Mouse (Mus musculus) heart, adult 2 months (tissue): Measurements from ENCODE around the gene Atp6v1g2.

Experiments
- CTCF ChIP-seq: fragments of 200-600 bp; IDR thresholded peaks from 2 replicates; pipeline ENCODE4 v1.8.1; 2022; ENCODE audit warnings: antibody characterized with exemption, mild to moderate bottlenecking, moderate library complexity
- EP300 ChIP-seq: fragments of 200-500 bp; IDR thresholded peaks from 2 replicates; pipeline ENCODE4 v1.6.1; 2011; ENCODE audit warnings: low read depth, low read length, control low read depth; ENCODE audit not compliant: insufficient read depth
- POLR2A ChIP-seq: fragments of 200-500 bp; IDR thresholded peaks from 2 replicates; pipeline ENCODE4 v1.6.1; 2011; ENCODE audit warnings: mild to moderate bottlenecking, low read depth, low read length, control low read depth; ENCODE audit not compliant: insufficient read depth

DNA sequence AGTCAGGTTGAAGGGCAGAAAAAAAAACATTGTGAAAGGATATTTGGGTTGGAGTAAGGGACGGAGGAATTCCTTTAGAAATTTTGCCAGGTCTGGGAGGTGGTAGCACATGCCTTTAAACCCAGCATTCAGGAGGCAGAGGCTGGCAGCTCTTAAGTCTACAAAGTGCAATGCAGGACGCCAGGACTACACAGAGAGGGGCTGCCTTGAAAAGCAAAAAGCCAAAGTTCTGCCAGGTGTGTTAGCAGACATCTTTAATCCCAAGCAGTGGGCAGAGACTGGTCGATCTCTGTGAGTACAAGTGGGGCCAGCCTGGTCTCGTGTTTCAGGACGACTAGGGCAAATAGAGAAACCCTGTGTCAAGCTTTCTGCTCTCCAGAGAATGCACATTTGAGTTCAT lies 18.5 kb downstream of the Atp6v1g2 start:
- no peak for TF ChIP-seq POLR2A
- TF ChIP-seq CTCF: no peak
- no peak for TF ChIP-seq EP300
